Mouse (Mus musculus) right cerebral cortex, postnatal 36 days (tissue): ENCODE measurements at regions not wholly inside any gene's neighbourhood (a gene's known extent, or its start where the extent isn't known, plus 50 kb on each side); places are given as distances from the start of the nearest gene placed in this dataset.

Source experiments
- DNase-seq, 2 experiments: peaks; one replicate each; pipeline ENCODE4 v3.0.0; 2022; ENCODE audit warnings: low spot score in 2 of 2, mixed read lengths in 1 of 2

- DNase-seq = no peak
Observed at GRCm38 (mm10) chr1:71837764-71838163, 184.8 kb upstream of the Fn1 start.

GRCm38 (mm10) chr1:71837039-71837648 lies 184.1 kb upstream of the Fn1 start:
- no peak for DNase-seq

- no peak for DNase-seq
Observed at GRCm38 (mm10) chr1:71830379-71830778, 177.4 kb upstream of the Fn1 start.

- DNase-seq = no peak
Observed at GRCm38 (mm10) chr1:71824410-71824809, 171.4 kb upstream of the Fn1 start.

- DNase-seq = no peak
Observed at GRCm38 (mm10) chr1:71822123-71822522, 169.1 kb upstream of the Fn1 start.

GRCm38 (mm10) chr1:71821099-71821498 lies 168.1 kb upstream of the Fn1 start:
- DNase-seq = no peak

GRCm38 (mm10) chr1:71816306-71816705 lies 163.3 kb upstream of the Fn1 start:
- DNase-seq = no peak

GRCm38 (mm10) chr1:71814141-71814540 lies 161.1 kb upstream of the Fn1 start:
- no peak for DNase-seq

GRCm38 (mm10) chr1:71812171-71812695 lies 159.2 kb upstream of the Fn1 start:
- DNase-seq = no peak

GRCm38 (mm10) chr1:71811196-71811788 lies 158.3 kb upstream of the Fn1 start:
- DNase-seq = no peak

GRCm38 (mm10) chr1:71808005-71808404 lies 155.0 kb upstream of the Fn1 start:
- no peak for DNase-seq

GRCm38 (mm10) chr1:71807586-71807985 lies 154.6 kb upstream of the Fn1 start:
- no peak for DNase-seq

- no peak for DNase-seq
Observed at GRCm38 (mm10) chr1:71801283-71802066, 148.5 kb upstream of the Fn1 start.

- no peak for DNase-seq
Observed at GRCm38 (mm10) chr1:71800581-71800980, 147.6 kb upstream of the Fn1 start.

- DNase-seq = no peak
Observed at GRCm38 (mm10) chr1:71798636-71799035, 145.6 kb upstream of the Fn1 start.

- DNase-seq = no peak
Observed at GRCm38 (mm10) chr1:71788408-71788807, 135.4 kb upstream of the Fn1 start.

- no peak for DNase-seq
Observed at GRCm38 (mm10) chr1:71784880-71785279, 131.9 kb upstream of the Fn1 start.

GRCm38 (mm10) chr1:71778292-71778691 lies 125.3 kb upstream of the Fn1 start:
- no peak for DNase-seq

GRCm38 (mm10) chr1:71775865-71776501 lies 123.0 kb upstream of the Fn1 start:
- DNase-seq = no peak

GRCm38 (mm10) chr1:71772526-71772925 lies 119.5 kb upstream of the Fn1 start:
- DNase-seq = no peak

GRCm38 (mm10) chr1:71771798-71772197 lies 118.8 kb upstream of the Fn1 start:
- DNase-seq = peak; percentile 5 to 6

GRCm38 (mm10) chr1:71769595-71769994 lies 116.6 kb upstream of the Fn1 start:
- DNase-seq = no peak
